Mouse (Mus musculus) CH12.LX (cell line): Measurements from ENCODE around the gene Ptov1.

ENCODE experiments used
- CHD1 ChIP-seq: IDR thresholded peaks from 2 replicates; pipeline ENCODE4 v1.6.1; 2012; ENCODE audit warnings: low read depth, low read length, improper control_type of control experiment, inconsistent platforms
- CHD2 ChIP-seq: IDR thresholded peaks from 2 replicates; pipeline ENCODE4 v1.6.1; 2011; ENCODE audit warnings: low read length, improper control_type of control experiment
- CTCF ChIP-seq, 2 experiments: IDR thresholded peaks in 1 of 2; conservative IDR thresholded peaks in 1 of 2; 2 replicates each; pipeline ENCODE4 v1.5.1; 2011 to 2012; ENCODE audit warnings: low read depth in 2 of 2, low read length in 2 of 2, improper control_type of control experiment in 1 of 2, inconsistent platforms in 1 of 2, mild to moderate bottlenecking in 1 of 2, moderate library complexity in 1 of 2
- JUN ChIP-seq: IDR thresholded peaks from 2 replicates; pipeline ENCODE4 v1.6.1; 2011; ENCODE audit warnings: low read depth, mild to moderate bottlenecking, low read length, improper control_type of control experiment, moderate library complexity; ENCODE audit not compliant: insufficient read depth
- MAFK ChIP-seq: IDR thresholded peaks from 2 replicates; pipeline ENCODE4 v1.6.1; 2011; ENCODE audit warnings: low read length, improper control_type of control experiment; ENCODE audit not compliant: insufficient replicate concordance
- MAX ChIP-seq: IDR thresholded peaks from 2 replicates; pipeline ENCODE4 v1.6.1; 2011; ENCODE audit warnings: low read length, improper control_type of control experiment
- MEF2A ChIP-seq: IDR thresholded peaks from 2 replicates; pipeline ENCODE4 v1.6.1; 2014; ENCODE audit warnings: low read depth, mild to moderate bottlenecking, inconsistent platforms, low read length, improper control_type of control experiment, borderline replicate concordance
- MYC ChIP-seq: IDR thresholded peaks from 2 replicates; pipeline ENCODE4 v1.6.1; 2011; ENCODE audit warnings: low read depth, mild to moderate bottlenecking, improper control_type of control experiment, low read length
- POLR2A ChIP-seq: IDR thresholded peaks from 2 replicates; pipeline ENCODE4 v1.6.1; 2011; ENCODE audit warnings: low read depth, mild to moderate bottlenecking, improper control_type of control experiment, low read length
- RCOR1 ChIP-seq: conservative IDR thresholded peaks from 2 replicates; pipeline ENCODE4 v1.6.1; 2012; ENCODE audit warnings: low read depth, mild to moderate bottlenecking, inconsistent platforms, low read length, improper control_type of control experiment
- TCF12 ChIP-seq: IDR thresholded peaks from 2 replicates; pipeline ENCODE4 v1.6.1; 2014; ENCODE audit warnings: low read depth, mild to moderate bottlenecking, inconsistent platforms, low read length, improper control_type of control experiment
- UBTF ChIP-seq: IDR thresholded peaks from 2 replicates; pipeline ENCODE4 v1.6.1; 2012; ENCODE audit warnings: low read depth, mild to moderate bottlenecking, inconsistent platforms, low read length, improper control_type of control experiment, moderate library complexity
- USF2 ChIP-seq: conservative IDR thresholded peaks from 2 replicates; pipeline ENCODE4 v1.6.1; 2011; ENCODE audit warnings: low read depth, low read length, improper control_type of control experiment
- ZC3H11A ChIP-seq: IDR thresholded peaks from 2 replicates; pipeline ENCODE4 v1.6.1; 2012; ENCODE audit warnings: low read depth, mild to moderate bottlenecking, inconsistent platforms, low read length, improper control_type of control experiment

DNA sequence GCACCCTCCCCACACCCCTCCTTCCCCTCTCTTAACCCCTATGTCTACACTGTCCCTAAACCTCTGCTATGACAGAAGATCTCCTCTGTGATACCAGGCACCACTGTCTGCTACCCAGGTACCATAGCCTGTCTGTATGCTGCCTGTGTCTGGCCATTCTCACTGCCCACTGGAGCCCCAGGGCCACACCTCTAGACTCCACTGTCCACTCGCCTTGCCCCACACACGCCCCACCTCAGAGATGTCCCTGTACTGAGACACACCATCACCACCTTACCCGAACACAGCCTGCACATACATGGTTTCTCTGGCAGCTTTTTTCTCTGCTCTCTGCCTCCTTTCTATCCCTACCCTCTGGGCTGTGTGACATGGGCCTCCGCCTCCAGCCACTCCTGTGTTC is 47.3 kb upstream of the Ptov1 start:
- no peak for TF ChIP-seq CTCF (conservative IDR thresholded peaks at IDR 0.05 in 1 of 2, IDR thresholded peaks at IDR 0.05 in 1 of 2; ENCODE audit: low read depth in 2 of 2, low read length in 2 of 2)
- TF ChIP-seq POLR2A, result no peak
- TF ChIP-seq RCOR1, result no peak
- no peak for TF ChIP-seq MAFK
- TF ChIP-seq MYC, result no peak
- TF ChIP-seq TCF12, result no peak
- TF ChIP-seq MAX, result no peak
- no peak for TF ChIP-seq ZC3H11A
- no peak for TF ChIP-seq CHD1
- no peak for TF ChIP-seq CHD2
- no peak for TF ChIP-seq MEF2A
- TF ChIP-seq JUN, result no peak
- TF ChIP-seq USF2, result no peak
- TF ChIP-seq UBTF, result no peak
